Comparison of ENCODE assay signal across 14 mouse cellular contexts in genomic region chr11:83572223-83572622, GRCm38 (mm10). TPM values are rescaled to one million over a fixed set of nuclear protein-coding genes. Genes with fewer than 3 reads are reported as not detected.
A peak's percentile ranks its signal among the peaks of the same experiment; 100 is the strongest.
DNase-seq lines count a peak whose midpoint lies in the region; ATAC-seq and TF ChIP-seq lines count a peak whose summit lies in the region.
"Had no signal": no experiment of that assay in that cellular context is flagged by ENCODE, and none has a peak within 500 bp of the region (broad histone marks: within the 10 kb centered on the region; RNA-seq: fewer than 3 reads in every experiment).

No protein-coding gene starts in this region.

- H3K4me3 ChIP-seq in kidney, embryonic 15.5 days (replicated peaks) = no peak overlapping the region
- peak overlapping the region; percentile 19 to 52; a peak in 3 of 4 replicates for H3K4me3 ChIP-seq in MEL (ENCODE audit: control insufficient read depth in 1 of 2, insufficient read depth in 1 of 2, low read depth in 2 of 2, low read length in 2 of 2)
- H3K4me3 ChIP-seq in heart, embryonic 13.5 days = no peak overlapping the region
- H3K4me3 ChIP-seq in forebrain, embryonic 10.5 days = no peak overlapping the region
- H3K4me3 ChIP-seq: erythroblast, embryonic 14.5 days; liver, embryonic 13.5 days had no signal

- no peak; a peak in 1 of 4 replicates for TF ChIP-seq POLR2A in MEL (IDR thresholded peaks at IDR 0.05; ENCODE audit: control insufficient read depth in 1 of 2, insufficient read depth in 1 of 2, low read depth in 1 of 2, low read length in 2 of 2, poor library complexity in 1 of 2)

- H3K27ac ChIP-seq in kidney, embryonic 15.5 days = no peak overlapping the region
- H3K27ac ChIP-seq in MEL (ENCODE audit: control insufficient read depth, low read depth, low read length) = peak overlapping the region; percentile 92
- H3K27ac ChIP-seq in heart, embryonic 13.5 days (replicated peaks) = 0 out of 2 replicates have a peak overlapping the region, but pooled peaks have one; percentile 48
- H3K27ac ChIP-seq in forebrain, embryonic 10.5 days = no peak overlapping the region
- H3K27ac ChIP-seq: liver, embryonic 13.5 days had no signal

- no peaks in the 10 kb centered on the region for H3K9me3 ChIP-seq in kidney, embryonic 15.5 days (replicated peaks)
- H3K9me3 ChIP-seq in MEL (replicated peaks; ENCODE audit: insufficient read depth, low read length) = no peaks in the 10 kb centered on the region
- no peaks in the 10 kb centered on the region for H3K9me3 ChIP-seq in heart, embryonic 13.5 days
- no peaks in the 10 kb centered on the region for H3K9me3 ChIP-seq in forebrain, embryonic 10.5 days
- H3K9me3 ChIP-seq: liver, embryonic 13.5 days had no signal

- peaks cover 4% of the 10 kb centered on the region; the same call in 1 of the 2 replicates for H3K4me1 ChIP-seq in kidney, embryonic 15.5 days
- H3K4me1 ChIP-seq in MEL (ENCODE audit: control insufficient read depth in 1 of 2, insufficient read depth in 2 of 2, low read length in 2 of 2) = peaks cover 50 to 51% of the 10 kb centered on the region in 2 experiments
- H3K4me1 ChIP-seq in heart, embryonic 13.5 days = no peaks in the 10 kb centered on the region
- H3K4me1 ChIP-seq in forebrain, embryonic 10.5 days = no peaks in the 10 kb centered on the region

- no peaks in the 10 kb centered on the region for H3K27me3 ChIP-seq in kidney, embryonic 15.5 days
- no peaks in the 10 kb centered on the region for H3K27me3 ChIP-seq in MEL (ENCODE audit: control insufficient read depth in 1 of 2, insufficient read depth in 2 of 2, low read length in 2 of 2)
- H3K27me3 ChIP-seq in heart, embryonic 13.5 days (replicated peaks) = no peaks in the 10 kb centered on the region
- no peaks in the 10 kb centered on the region for H3K27me3 ChIP-seq in forebrain, embryonic 10.5 days (ENCODE audit: poor library complexity, severe bottlenecking)
- H3K27me3 ChIP-seq: liver, embryonic 13.5 days had no signal

- no peak overlapping the region for H3K4me2 ChIP-seq in kidney, embryonic 15.5 days
- no peak overlapping the region for H3K4me2 ChIP-seq in heart, embryonic 13.5 days
- H3K4me2 ChIP-seq: liver, embryonic 13.5 days had no signal

- H3K79me2 ChIP-seq in MEL (ENCODE audit: control insufficient read depth, insufficient read depth, low read length, poor library complexity) = no peaks in the 10 kb centered on the region

- no peak; a peak in 1 of 6 replicates for TF ChIP-seq CTCF in MEL (IDR thresholded peaks at IDR 0.05 in 2 of 3, conservative IDR thresholded peaks at IDR 0.05 in 1 of 3; ENCODE audit: control insufficient read depth in 1 of 3, insufficient read depth in 1 of 3, low read depth in 2 of 3, low read length in 3 of 3, poor library complexity in 1 of 3, severe bottlenecking in 1 of 3)

- no peak for ATAC-seq in kidney, embryonic 15.5 days (replicated peaks; ENCODE audit: low FRiP score)
- ATAC-seq in heart, embryonic 13.5 days (ENCODE audit: extremely low read depth, insufficient number of reproducible peaks, low FRiP score, low TSS enrichment) = no peak

- TF ChIP-seq EP300 in MEL (IDR thresholded peaks at IDR 0.05; ENCODE audit: low read depth in 1 of 2, low read length in 2 of 2) = peak; percentile 94 to 99

- WGBS in kidney, embryonic 15.5 days = 69% methylated on average over 8 of the region's 8 CpGs
- WGBS in heart, embryonic 13.5 days = 72% methylated on average over 8 of the region's 8 CpGs
- 93% methylated on average over 8 of the region's 8 CpGs for WGBS in forebrain, embryonic 10.5 days

- DNase-seq in kidney, adult 18-20 months = peak; percentile 24
- DNase-seq in MEL (ENCODE audit: low read depth, low spot score) = peak; percentile 98
- peak; percentile 44 for DNase-seq in lung, postnatal 25 days (ENCODE audit: low spot score)
- no peak for DNase-seq in forebrain, embryonic 10.5 days (ENCODE audit: extremely low spot score, low spot score)
- no peak for DNase-seq in layer of hippocampus, postnatal 10 days (ENCODE audit: low spot score in 2 of 2)
- no peak for DNase-seq in thymus, adult 18-20 months
- DNase-seq: cerebellum, adult 2 months; liver, embryonic 13.5 days had no signal

- no peaks in the 10 kb centered on the region for H3K36me3 ChIP-seq in kidney, embryonic 15.5 days
- H3K36me3 ChIP-seq in MEL (ENCODE audit: control insufficient read depth in 1 of 2, insufficient read depth in 2 of 2, low read length in 2 of 2) = peaks cover 0 to 69% of the 10 kb centered on the region in 2 experiments; a peak in 2 of 4 replicates
- H3K36me3 ChIP-seq in heart, embryonic 13.5 days = no peaks in the 10 kb centered on the region
- no peaks in the 10 kb centered on the region for H3K36me3 ChIP-seq in forebrain, embryonic 10.5 days (replicated peaks)
- H3K36me3 ChIP-seq: liver, embryonic 13.5 days had no signal

- no peak overlapping the region for H3K9ac ChIP-seq in kidney, embryonic 15.5 days
- H3K9ac ChIP-seq in MEL (ENCODE audit: control insufficient read depth, low read depth, low read length, poor library complexity, severe bottlenecking) = peak overlapping the region; percentile 54
- no peak overlapping the region for H3K9ac ChIP-seq in heart, embryonic 13.5 days
- H3K9ac ChIP-seq: liver, embryonic 13.5 days had no signal

- no peak for TF ChIP-seq RAD21 in MEL (IDR thresholded peaks at IDR 0.05; ENCODE audit: low read depth, low read length)

TF ChIP-seq in MEL, 35 proteins besides CTCF, POLR2A, EP300 and RAD21 (continues in another document):
- no peak for TF ChIP-seq E2F4 (IDR thresholded peaks at IDR 0.05; ENCODE audit: borderline replicate concordance, low read depth, low read length)
- TF ChIP-seq HCFC1 (IDR thresholded peaks at IDR 0.05; ENCODE audit: low read depth, low read length) = peak; percentile 60
- no peak; the same call in 1 of the 2 replicates for TF ChIP-seq MXI1 (IDR thresholded peaks at IDR 0.05; ENCODE audit: low read depth, low read length)
- no peak for TF ChIP-seq ZC3H11A (IDR thresholded peaks at IDR 0.05; ENCODE audit: low read depth, low read length)
- no peak for TF ChIP-seq USF1 (IDR thresholded peaks at IDR 0.05; ENCODE audit: low read depth, low read length)
- TF ChIP-seq MAZ (IDR thresholded peaks at IDR 0.05; ENCODE audit: low read depth, low read length) = peak; percentile 89
- TF ChIP-seq MYB (IDR thresholded peaks at IDR 0.05; ENCODE audit: low read depth, low read length) = peak; percentile 68
- peak; percentile 13; the same call in 1 of the 2 replicates for TF ChIP-seq SMC3 (IDR thresholded peaks at IDR 0.05; ENCODE audit: low read depth, low read length)
- no peak for TF ChIP-seq POLR2AphosphoS2 (IDR thresholded peaks at IDR 0.05; ENCODE audit: low read length)
- peak; percentile 78; the same call in 1 of the 2 replicates for TF ChIP-seq MAFK (IDR thresholded peaks at IDR 0.05; ENCODE audit: borderline replicate concordance, low read depth, low read length)
- TF ChIP-seq NRF1 (IDR thresholded peaks at IDR 0.05; ENCODE audit: insufficient read depth, low read depth, low read length, poor library complexity, severe bottlenecking) = 0 out of 2 replicates have a peak, but pooled peaks have one; percentile 18
- peak; percentile 66 for TF ChIP-seq MAX (IDR thresholded peaks at IDR 0.05; ENCODE audit: low read length)
- peak; percentile 55; the same call in 1 of the 2 replicates for TF ChIP-seq BHLHE40 (IDR thresholded peaks at IDR 0.05; ENCODE audit: borderline replicate concordance, low read depth, low read length)
- TF ChIP-seq MEF2A (IDR thresholded peaks at IDR 0.05; ENCODE audit: extremely low read depth, insufficient replicate concordance, low read depth, low read length, poor library complexity, severe bottlenecking) = no peak
- TF ChIP-seq CHD2 (IDR thresholded peaks at IDR 0.05; ENCODE audit: low read length) = peak; percentile 29
- peak; percentile 49; the same call in 1 of the 2 replicates for TF ChIP-seq JUND (IDR thresholded peaks at IDR 0.05; ENCODE audit: low read depth, low read length)

RNA-seq across cellular contexts. Expression of gene Ccl9, which starts 6.2 kb away (rescaled TPM):
- 4.7 and 6.1 TPM in 2 replicates for polyA plus RNA-seq in kidney, embryonic 15.5 days (2015; fragmentation: Nextera tagmentation; extraction: Ambion mirVana)
- total RNA-seq in MEL (2012; rRNA removed) = 0.33 and 0.62 TPM in 2 replicates
- polyA plus RNA-seq in MEL (2012; ENCODE audit: insufficient read depth in 1 of 2, insufficient read length in 2 of 2, low read depth in 1 of 2, low replicate concordance in 2 of 2, missing spikeins in 1 of 2) = 1 to 10 TPM in 1 of 2 experiments, not detected in 1; 1.7 TPM
- 2.1 and 2.7 TPM in 2 replicates for polyA plus RNA-seq in heart, embryonic 13.5 days (2015; fragmentation: Nextera tagmentation; extraction: Ambion mirVana)
- polyA plus RNA-seq in forebrain, embryonic 10.5 days (2016; fragmentation: Nextera tagmentation; extraction: Ambion mirVana) = 0.55 and 1.4 TPM in 2 replicates
- 1 to 10 TPM; 1.9 to 3.0 TPM for total RNA-seq in layer of hippocampus, postnatal 10 days (2021)
- polyA plus RNA-seq: erythroblast, embryonic 14.5 days had no signal

RNA-seq across cellular contexts. Expression of gene Ccl6, which starts 20.7 kb away (rescaled TPM):
- 3.9 and 8.3 TPM in 2 replicates for polyA plus RNA-seq in kidney, embryonic 15.5 days (2015; fragmentation: Nextera tagmentation; extraction: Ambion mirVana)
- total RNA-seq in MEL (2012; rRNA removed) = not detected in 2 replicates
- not detected for polyA plus RNA-seq in MEL (2012; ENCODE audit: insufficient read depth in 1 of 2, insufficient read length in 2 of 2, low read depth in 1 of 2, low replicate concordance in 2 of 2, missing spikeins in 1 of 2)
- 2.7 and 3.8 TPM in 2 replicates for polyA plus RNA-seq in heart, embryonic 13.5 days (2015; fragmentation: Nextera tagmentation; extraction: Ambion mirVana)
- polyA plus RNA-seq in forebrain, embryonic 10.5 days (2016; fragmentation: Nextera tagmentation; extraction: Ambion mirVana) = 2.1 and 2.2 TPM in 2 replicates
- total RNA-seq in layer of hippocampus, postnatal 10 days (2021) = 1 to 10 TPM; 1.1 to 1.7 TPM
- polyA plus RNA-seq: erythroblast, embryonic 14.5 days had no signal

RNA-seq across cellular contexts. Expression of gene Ccl5, which starts 41.9 kb away (rescaled TPM):
- polyA plus RNA-seq in kidney, embryonic 15.5 days (2015; fragmentation: Nextera tagmentation; extraction: Ambion mirVana) = not detected in 2 replicates
- total RNA-seq in MEL (2012; rRNA removed) = not detected in 2 replicates
- polyA plus RNA-seq in MEL (2012; ENCODE audit: insufficient read depth in 1 of 2, insufficient read length in 2 of 2, low read depth in 1 of 2, low replicate concordance in 2 of 2, missing spikeins in 1 of 2) = under 1 TPM in 1 of 2 experiments, not detected in 1; 0.56 TPM
- polyA plus RNA-seq in heart, embryonic 13.5 days (2015; fragmentation: Nextera tagmentation; extraction: Ambion mirVana) = 0.31 and 0.40 TPM in 2 replicates
- polyA plus RNA-seq in forebrain, embryonic 10.5 days (2016; fragmentation: Nextera tagmentation; extraction: Ambion mirVana) = 0.22 TPM in 1 of 2 replicates, not detected in the other
- total RNA-seq in layer of hippocampus, postnatal 10 days (2021) = not detected
- total RNA-seq: ES-E14 had no signal
- polyA plus RNA-seq: erythroblast, embryonic 14.5 days; neural tube, embryonic 14.5 days had no signal

RNA-seq across cellular contexts. Expression of gene Heatr9, which starts 50.2 kb away (rescaled TPM):
- polyA plus RNA-seq in kidney, embryonic 15.5 days (2015; fragmentation: Nextera tagmentation; extraction: Ambion mirVana) = not detected in 2 replicates
- total RNA-seq in MEL (2012; rRNA removed) = not detected in 2 replicates
- polyA plus RNA-seq in MEL (2012; ENCODE audit: insufficient read depth in 1 of 2, insufficient read length in 2 of 2, low read depth in 1 of 2, low replicate concordance in 2 of 2, missing spikeins in 1 of 2) = not detected
- polyA plus RNA-seq in heart, embryonic 13.5 days (2015; fragmentation: Nextera tagmentation; extraction: Ambion mirVana) = not detected in 2 replicates
- not detected in 2 replicates for polyA plus RNA-seq in forebrain, embryonic 10.5 days (2016; fragmentation: Nextera tagmentation; extraction: Ambion mirVana)
- not detected for total RNA-seq in layer of hippocampus, postnatal 10 days (2021)
- total RNA-seq: ES-E14 had no signal
- polyA plus RNA-seq: cerebellum, adult 2 months; erythroblast, embryonic 14.5 days; liver, embryonic 13.5 days; neural tube, embryonic 14.5 days; stomach, embryonic 16.5 days had no signal

Comparison
In these comparisons a context has a peak if more than half of its experiments do, and no peak if none do; other contexts are left out.
1. DNase-seq: peak in kidney, adult 18-20 months (single experiment), MEL (single experiment) and lung, postnatal 25 days (single experiment); none in forebrain, embryonic 10.5 days (single experiment), layer of hippocampus, postnatal 10 days (0 of 2) and thymus, adult 18-20 months (0 of 2).
2. H3K27ac ChIP-seq: peak in MEL (single experiment) and heart, embryonic 13.5 days (single experiment); none in kidney, embryonic 15.5 days (single experiment) and forebrain, embryonic 10.5 days (single experiment).
3. H3K4me3 ChIP-seq: peak in MEL (2 of 2); none in kidney, embryonic 15.5 days (single experiment), heart, embryonic 13.5 days (single experiment) and forebrain, embryonic 10.5 days (single experiment).